Mouse (Mus musculus): ENCODE results near the gene Disc1.

GRCm38 (mm10) chr8:125193701-125194100 is 139.7 kb downstream of the Disc1 start:
- no peak for TF ChIP-seq CTCF (IDR thresholded peaks at IDR 0.05; ENCODE audit: low read depth)
- no peak for TF ChIP-seq EP300 (IDR thresholded peaks at IDR 0.05; ENCODE audit: low read depth)
